Mouse (Mus musculus) regulatory T cell (primary cell): Measurements from ENCODE around the gene Fndc3c1.

Experiments used
- in situ Hi-C: fragments of 300-600 bp; cut with MboI, MseI; formaldehyde crosslinking; loops from one replicate; pipeline ENCODE4 v1.15.1; 2025; ENCODE audit warnings: high pct_unique_total_duplicates

The Fndc3c1 gene

DNA sequence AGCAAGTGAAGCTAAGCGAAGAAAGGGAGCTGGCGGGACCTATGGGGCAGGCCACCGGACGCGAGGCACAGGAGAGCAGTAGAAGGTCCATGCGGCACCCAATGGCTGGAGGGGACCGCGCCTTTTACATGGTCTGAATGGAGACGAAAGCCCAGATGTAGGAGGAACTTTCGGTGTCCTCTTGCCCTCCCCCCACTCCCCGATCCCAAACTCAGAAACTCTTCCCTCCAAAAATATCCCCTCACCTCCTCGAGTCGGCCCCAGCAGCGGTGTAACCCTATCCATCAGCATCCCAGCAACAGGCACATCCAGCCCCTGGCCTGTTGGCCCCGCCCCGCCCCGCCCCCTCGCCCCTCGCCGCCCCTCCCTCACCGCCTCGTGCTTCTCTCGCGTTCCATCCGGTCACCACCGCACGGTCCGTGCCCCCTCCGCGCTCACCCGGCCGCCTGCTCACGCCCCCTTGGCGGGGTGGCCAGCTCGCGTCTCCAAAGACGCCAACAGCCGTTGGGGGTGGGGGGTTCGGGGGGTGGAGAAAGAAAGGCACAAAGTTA, at the start of gene Fndc3c1:
TSS of gene Fndc3c1 (minus strand) at position 301 of the 551 bp plus-strand sequence.
- in situ Hi-C loops: loop anchor here (10.0 to 25.0 kb wide), 2 partner anchors 270 to 677 kb away; no protein-coding TSS in a partner anchor

DNA sequence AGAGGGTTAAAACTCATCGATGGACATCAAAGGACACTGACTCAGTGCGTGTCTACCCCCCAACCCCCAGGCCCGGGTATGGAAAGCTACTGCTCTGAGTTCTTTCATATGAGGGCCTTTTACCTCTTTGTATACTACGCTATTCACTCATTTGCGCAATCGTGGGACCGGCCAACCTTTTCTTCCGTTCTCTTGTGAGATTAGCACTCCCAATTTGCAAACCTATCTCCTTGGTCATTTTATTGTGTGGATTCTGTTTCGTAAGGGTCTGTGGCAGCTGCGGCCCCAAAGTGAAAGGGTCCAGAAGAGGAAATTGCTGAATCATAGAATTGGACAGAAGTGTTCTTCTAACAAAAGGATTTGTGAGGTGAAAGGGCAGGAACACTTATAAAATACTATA, 1.2 kb upstream of the Fndc3c1 start:
- in situ Hi-C loops: loop anchor here (10.0 to 25.0 kb wide), 2 partner anchors 268 to 676 kb away; no protein-coding TSS in a partner anchor

DNA sequence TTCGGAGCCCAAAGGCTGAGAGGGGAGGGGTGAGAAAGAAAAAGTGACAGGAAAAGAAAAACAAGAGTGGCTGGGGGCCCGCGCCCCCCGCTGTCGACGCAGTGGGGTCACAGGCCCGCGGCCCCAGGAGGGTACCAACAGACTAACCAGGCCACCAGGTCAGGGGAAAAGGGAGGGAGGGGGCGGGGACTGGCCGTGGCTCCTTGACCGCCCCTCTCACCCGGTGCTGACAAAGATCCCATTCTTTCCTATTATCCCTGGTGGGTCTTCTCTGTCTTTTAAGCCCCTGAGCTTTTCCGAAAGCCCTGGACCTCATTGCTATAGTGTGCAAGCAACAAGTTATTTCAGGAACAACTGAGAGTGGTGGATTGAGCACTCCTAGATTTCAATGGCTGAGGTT, 470 bp upstream of the Fndc3c1 start:
- in situ Hi-C loops: loop anchor here (10.0 to 25.0 kb wide), 2 partner anchors 269 to 677 kb away; no protein-coding TSS in a partner anchor

DNA sequence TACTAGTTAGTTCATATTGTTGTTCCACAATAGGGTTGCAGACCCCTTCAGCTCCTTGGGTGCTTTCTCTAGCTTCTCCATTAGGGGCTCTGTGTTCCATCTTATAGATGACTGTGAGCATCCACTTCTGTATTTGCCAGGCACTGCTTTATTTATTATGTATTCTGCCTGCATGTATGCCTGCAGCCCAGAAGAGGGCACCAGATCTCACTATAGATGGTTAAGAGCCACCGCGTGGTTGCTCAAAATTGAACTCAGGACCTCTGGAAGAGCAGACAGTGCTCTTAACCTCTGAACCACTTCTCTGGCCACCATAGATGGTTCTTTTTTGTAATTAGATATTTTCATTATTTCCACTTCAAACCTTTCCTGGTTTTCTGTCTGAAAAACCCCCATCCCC, 5.3 kb downstream of the Fndc3c1 start:
- in situ Hi-C loops: loop anchor here (10.0 to 25.0 kb wide), 2 partner anchors 275 to 682 kb away; no protein-coding TSS in a partner anchor

DNA sequence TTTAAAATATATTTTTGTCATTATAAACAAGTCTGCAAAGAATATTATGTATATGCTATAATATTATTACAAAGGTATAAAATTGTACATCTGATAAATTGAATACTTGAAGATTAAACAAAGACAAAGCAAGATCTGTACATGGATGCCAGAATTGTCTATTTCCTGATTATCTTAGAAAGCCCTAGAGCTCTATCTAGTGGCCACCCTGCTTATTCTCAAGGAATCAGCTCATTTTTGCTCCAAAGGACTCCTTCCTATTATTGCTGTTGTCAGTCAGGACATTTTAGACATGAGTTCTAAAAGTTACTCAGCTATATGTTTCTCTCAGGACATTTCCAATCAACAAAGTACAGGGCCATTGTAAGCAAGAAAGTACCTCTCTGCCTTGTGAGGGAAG, 99.9 kb downstream of the Fndc3c1 start:
- in situ Hi-C loops: no loop called here

DNA sequence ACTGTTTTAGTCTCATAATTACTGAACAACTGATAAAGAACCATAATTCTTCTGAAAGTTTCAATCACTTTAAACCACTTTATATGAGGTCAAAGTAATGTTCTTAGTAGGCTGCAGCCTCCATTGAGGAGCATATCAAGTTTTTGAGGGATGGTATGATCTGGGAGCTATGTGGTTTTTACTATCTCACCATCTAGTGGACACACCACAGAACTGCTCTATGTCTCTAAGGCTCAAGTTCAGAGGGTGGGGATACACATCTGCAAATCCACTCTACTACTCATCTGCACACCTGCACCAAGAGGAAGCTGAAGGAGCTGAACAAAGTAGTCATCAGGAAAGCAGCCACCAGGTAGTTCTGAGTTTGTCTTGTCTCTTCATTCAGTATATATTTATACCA, 104.6 kb downstream of the Fndc3c1 start:
- in situ Hi-C loops: no loop called here
